Mouse (Mus musculus) MEL (cell line): ENCODE results near the gene Atpaf1.

ENCODE experiments used
- EP300 ChIP-seq, 2 experiments: IDR thresholded peaks; 2 replicates each; pipeline ENCODE4 v1.6.1; 2011; ENCODE audit warnings: improper control_type of control experiment in 2 of 2, low read length in 2 of 2, low read depth in 1 of 2, mild to moderate bottlenecking in 1 of 2
- GATA1 ChIP-seq: IDR thresholded peaks from 2 replicates; pipeline ENCODE4 v1.6.1; 2011; ENCODE audit warnings: low read depth, low read length, improper control_type of control experiment
- HCFC1 ChIP-seq: IDR thresholded peaks from 2 replicates; pipeline ENCODE4 v1.6.1; 2012; ENCODE audit warnings: low read depth, mild to moderate bottlenecking, inconsistent platforms, low read length, improper control_type of control experiment, moderate library complexity
- TBP ChIP-seq: IDR thresholded peaks from 2 replicates; pipeline ENCODE4 v1.8.0; 2011; ENCODE audit warnings: low read depth, low read length, improper control_type of control experiment
- UBTF ChIP-seq: IDR thresholded peaks from 2 replicates; pipeline ENCODE4 v1.6.1; 2012; ENCODE audit warnings: low read depth, mild to moderate bottlenecking, inconsistent platforms, low read length, improper control_type of control experiment, moderate library complexity, borderline replicate concordance; ENCODE audit not compliant: insufficient read depth
- ZNF384 ChIP-seq: IDR thresholded peaks from 2 replicates; pipeline ENCODE4 v1.6.1; 2012; ENCODE audit warnings: low read depth, mild to moderate bottlenecking, inconsistent platforms, low read length, improper control_type of control experiment

DNA sequence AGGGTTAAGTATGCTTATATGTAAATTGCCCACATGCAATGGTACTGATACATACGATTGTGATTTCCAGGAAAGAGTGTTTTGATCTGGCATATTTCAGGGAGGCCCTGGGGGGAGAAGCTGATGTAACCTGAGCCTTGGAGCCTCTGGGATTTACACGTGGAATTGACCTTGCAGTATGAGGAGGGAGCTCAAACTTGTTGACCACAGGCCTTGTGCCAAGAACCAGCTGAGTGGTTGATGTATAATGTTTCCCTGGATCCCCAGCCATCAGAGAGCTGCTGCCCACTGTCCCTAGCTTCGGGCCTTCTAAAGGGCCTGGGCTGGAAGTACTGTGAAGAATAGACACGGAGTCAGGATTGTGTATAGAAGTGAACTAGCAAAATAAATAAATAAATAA, 55.3 kb downstream of the Atpaf1 start:
- TF ChIP-seq TBP, result no peak
- no peak for TF ChIP-seq ZNF384
- no peak for TF ChIP-seq UBTF
- no peak for TF ChIP-seq EP300 (IDR thresholded peaks at IDR 0.05; ENCODE audit: low read depth in 1 of 2, low read length in 2 of 2)
- no peak for TF ChIP-seq GATA1
- no peak for TF ChIP-seq HCFC1
